Mouse (Mus musculus): ENCODE results near the gene Dus1l.
"Not testable (repeated sequence)": the region's sequence is repeated elsewhere in the genome, so short reads cannot be mapped to it uniquely, and the experiment has no call there.

Gene Dus1l

GRCm38 (mm10) chr11:120795756-120796613 lies at the start of gene Dus1l:
TSS of gene Dus1l (minus strand) at chr11:120796403.
- DNase-seq = peak; percentile 92

GRCm38 (mm10) chr11:120844329-120844728 lies 48.1 kb upstream of the Dus1l start:
- no peak for DNase-seq

- no peak for DNase-seq
Measured at GRCm38 (mm10) chr11:120833555-120834280, 37.5 kb upstream of the Dus1l start.

- DNase-seq = not testable (repeated sequence)
Measured at GRCm38 (mm10) chr11:120832962-120833361, 36.8 kb upstream of the Dus1l start.

- DNase-seq = no peak
Measured at GRCm38 (mm10) chr11:120831659-120832440, 35.6 kb upstream of the Dus1l start.

- DNase-seq = peak; percentile 79
Measured at GRCm38 (mm10) chr11:120830686-120831085, 34.5 kb upstream of the Dus1l start.

- no peak for DNase-seq
Measured at GRCm38 (mm10) chr11:120829757-120830532, 33.7 kb upstream of the Dus1l start.

- DNase-seq = no peak
Measured at GRCm38 (mm10) chr11:120828416-120828815, 32.2 kb upstream of the Dus1l start.

- DNase-seq = no peak
Measured at GRCm38 (mm10) chr11:120826016-120826953, 30.1 kb upstream of the Dus1l start.

- DNase-seq = no peak
Measured at GRCm38 (mm10) chr11:120825289-120825863, 29.2 kb upstream of the Dus1l start.

GRCm38 (mm10) chr11:120824787-120825288 lies 28.6 kb upstream of the Dus1l start:
- DNase-seq = no peak

- peak; percentile 95 for DNase-seq
Measured at GRCm38 (mm10) chr11:120823956-120824786, 28.0 kb upstream of the Dus1l start, which contains the start of gene Fasn. TSS of gene Fasn (minus strand) at chr11:120824547.

GRCm38 (mm10) chr11:120823551-120823947 lies 27.3 kb upstream of the Dus1l start:
- DNase-seq = no peak

- no peak for DNase-seq
Measured at GRCm38 (mm10) chr11:120822831-120823550, 26.8 kb upstream of the Dus1l start.

GRCm38 (mm10) chr11:120822321-120822720 lies 26.1 kb upstream of the Dus1l start:
- DNase-seq = no peak

GRCm38 (mm10) chr11:120821076-120821922 lies 25.1 kb upstream of the Dus1l start:
- DNase-seq = no peak

- DNase-seq = no peak
Measured at GRCm38 (mm10) chr11:120820546-120820945, 24.3 kb upstream of the Dus1l start.

- no peak for DNase-seq
Measured at GRCm38 (mm10) chr11:120819556-120819955, 23.4 kb upstream of the Dus1l start.
